Mouse (Mus musculus): ENCODE measurements at regions not wholly inside any gene's neighbourhood (a gene's known extent, or its start where the extent isn't known, plus 50 kb on each side); places are given as distances from the start of the nearest gene placed in this dataset.

DNA sequence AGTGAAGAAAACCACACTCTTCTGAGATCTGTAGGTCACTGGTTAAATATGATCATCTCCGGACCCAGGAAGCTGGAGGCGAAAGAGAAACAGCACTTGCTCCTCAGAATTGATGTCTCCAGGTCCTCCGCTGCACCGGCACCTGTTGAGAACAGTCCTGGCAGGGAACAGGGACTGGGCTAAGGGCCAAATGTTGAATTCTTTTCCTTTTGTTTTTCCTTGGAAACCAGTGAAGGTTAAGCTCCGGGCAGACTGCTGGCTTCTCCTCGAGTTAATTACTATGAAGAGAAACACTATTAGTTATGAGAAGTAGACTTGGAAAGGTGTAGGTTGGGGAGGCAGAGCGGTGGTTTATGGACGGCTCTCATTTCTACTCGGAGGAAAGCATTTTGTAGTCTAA lies 242.7 kb downstream of the Rngtt start:
- Histone ChIP-seq H3K9me3 (ENCODE audit: control insufficient read depth, low read length) (no peaks in the 10 kb centered on the region), H3K27me3 (ENCODE audit: control insufficient read depth, insufficient read depth, low read depth, low read length) (no peaks in the 10 kb centered on the region), H3K4me1 (replicated peaks; ENCODE audit: control insufficient read depth, insufficient read depth, low read length) (peaks cover 5% of the 10 kb centered on the region; the same call in 1 of the 2 replicates), H3K27ac (ENCODE audit: low read length) (peak overlapping the region; percentile 2; the same call in 1 of the 2 replicates), H3K9ac (ENCODE audit: low read length) (no peak overlapping the region), H3K4me2 (ENCODE audit: low read depth, low read length) (no peak overlapping the region), H3K36me3 (ENCODE audit: control insufficient read depth, insufficient read depth, low read length) (no peaks in the 10 kb centered on the region), H3K4me3 (ENCODE audit: low read length) (no peak overlapping the region)
- WGBS: 43% methylated on average over 9 of the region's 9 CpGs
- ATAC-seq (ENCODE audit: low read depth): peak; percentile 56

DNA sequence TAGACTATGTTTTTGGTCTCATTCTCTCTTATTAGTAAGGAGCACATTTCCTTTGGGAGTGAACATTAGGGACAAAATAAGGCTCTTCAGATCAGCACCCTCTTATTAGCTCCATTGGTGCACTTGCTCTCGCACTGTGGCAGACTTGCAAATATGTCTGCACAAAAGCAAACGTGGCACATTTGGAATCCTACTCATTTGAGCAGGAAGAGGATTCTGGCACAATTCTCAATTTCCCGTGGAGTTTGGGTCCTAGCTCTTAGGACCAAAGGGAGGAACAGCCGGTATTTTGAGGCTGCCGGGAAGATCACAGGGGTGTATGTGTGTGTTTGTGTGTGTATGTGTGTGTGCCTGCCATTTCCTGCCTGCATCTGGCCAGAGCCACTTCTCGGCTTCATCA lies 244.5 kb downstream of the Rngtt start:
- no peaks in the 10 kb centered on the region for H3K36me3 ChIP-seq (ENCODE audit: control insufficient read depth, insufficient read depth, low read length)
- WGBS: 30% methylated on average over 6 of the region's 6 CpGs
- no peak overlapping the region for H3K9ac ChIP-seq (ENCODE audit: low read length)
- no peak for ATAC-seq (ENCODE audit: low read depth)
- H3K4me1 ChIP-seq (replicated peaks; ENCODE audit: control insufficient read depth, insufficient read depth, low read length): peaks cover 5% of the 10 kb centered on the region; the same call in 1 of the 2 replicates
- no peaks in the 10 kb centered on the region for H3K9me3 ChIP-seq (ENCODE audit: control insufficient read depth, low read length)
- no peaks in the 10 kb centered on the region for H3K27me3 ChIP-seq (ENCODE audit: control insufficient read depth, insufficient read depth, low read depth, low read length)
- no peak overlapping the region for H3K27ac ChIP-seq (ENCODE audit: low read length)
- no peak overlapping the region for H3K4me3 ChIP-seq (ENCODE audit: low read length)
- H3K4me2 ChIP-seq (ENCODE audit: low read depth, low read length): no peak overlapping the region

DNA sequence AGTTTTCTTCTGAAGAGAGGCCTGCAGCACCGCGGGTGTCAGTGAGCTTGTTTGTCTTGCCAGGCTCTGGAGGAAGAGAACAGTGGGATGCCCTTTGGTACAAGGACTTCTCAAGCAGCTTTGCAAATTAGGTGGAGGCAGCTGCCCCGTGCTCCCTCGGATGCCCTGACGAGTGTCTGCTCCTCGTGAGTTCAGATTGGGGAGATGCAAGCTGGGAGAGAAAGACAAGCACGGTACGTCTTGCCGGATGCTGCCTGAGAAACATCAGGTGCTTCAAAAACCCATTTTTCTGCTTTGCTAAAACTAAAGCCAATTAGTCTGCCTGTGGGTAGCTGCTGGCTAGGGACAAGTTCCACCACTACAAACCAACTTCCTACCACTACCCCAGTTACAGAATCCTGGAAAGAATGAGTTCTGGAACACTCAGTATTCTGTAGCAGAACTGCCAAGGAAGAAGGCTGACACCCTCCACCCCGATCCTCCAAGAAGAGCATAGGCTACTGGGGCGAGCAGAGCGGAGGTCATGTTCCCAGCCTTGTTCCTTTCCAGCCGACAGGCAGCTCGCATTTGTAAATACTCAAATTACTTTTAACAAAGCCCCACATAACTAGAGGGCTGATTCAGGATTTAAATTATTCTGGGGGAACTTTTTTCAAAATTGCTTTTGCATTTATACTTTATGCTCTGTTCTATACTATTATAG lies 245.3 kb downstream of the Rngtt start:
- Histone ChIP-seq H3K4me1 (replicated peaks; ENCODE audit: control insufficient read depth, insufficient read depth, low read length) (peaks cover 5% of the 10 kb centered on the region; the same call in 1 of the 2 replicates), H3K27me3 (ENCODE audit: control insufficient read depth, insufficient read depth, low read depth, low read length) (no peaks in the 10 kb centered on the region), H3K27ac (ENCODE audit: low read length) (no peak overlapping the region), H3K9me3 (ENCODE audit: control insufficient read depth, low read length) (no peaks in the 10 kb centered on the region), H3K4me2 (ENCODE audit: low read depth, low read length) (no peak overlapping the region), H3K9ac (ENCODE audit: low read length) (no peak overlapping the region), H3K4me3 (ENCODE audit: low read length) (no peak overlapping the region), H3K36me3 (ENCODE audit: control insufficient read depth, insufficient read depth, low read length) (no peaks in the 10 kb centered on the region)
- ATAC-seq (ENCODE audit: low read depth): no peak
- WGBS: 11% methylated on average over 14 of the region's 14 CpGs

DNA sequence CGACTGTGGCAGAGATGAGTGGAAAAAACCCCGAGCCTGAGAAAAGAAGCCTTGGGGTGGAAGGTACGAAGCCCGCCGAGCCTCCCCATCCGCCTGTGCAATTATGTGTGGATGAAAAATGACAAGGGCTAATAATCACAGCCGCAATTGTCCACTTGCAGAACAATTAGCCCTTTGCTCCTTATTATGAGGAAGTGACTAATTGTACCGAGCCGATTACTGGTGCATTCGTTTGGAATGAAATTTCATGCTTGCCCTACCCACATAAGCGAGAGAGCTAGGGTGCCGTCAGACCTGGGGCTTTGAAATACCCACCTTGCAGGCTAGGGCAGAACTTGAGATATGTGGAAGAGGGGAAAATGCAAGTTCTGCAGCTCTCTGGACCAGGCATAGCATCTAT lies 245.9 kb downstream of the Rngtt start:
- no peak overlapping the region for H3K27ac ChIP-seq (ENCODE audit: low read length)
- WGBS: 43% methylated on average over 12 of the region's 12 CpGs
- no peaks in the 10 kb centered on the region for H3K27me3 ChIP-seq (ENCODE audit: control insufficient read depth, insufficient read depth, low read depth, low read length)
- no peak overlapping the region for H3K4me2 ChIP-seq (ENCODE audit: low read depth, low read length)
- no peaks in the 10 kb centered on the region for H3K9me3 ChIP-seq (ENCODE audit: control insufficient read depth, low read length)
- peaks cover 5% of the 10 kb centered on the region; the same call in 1 of the 2 replicates for H3K4me1 ChIP-seq (replicated peaks; ENCODE audit: control insufficient read depth, insufficient read depth, low read length)
- no peak overlapping the region for H3K9ac ChIP-seq (ENCODE audit: low read length)
- no peaks in the 10 kb centered on the region for H3K36me3 ChIP-seq (ENCODE audit: control insufficient read depth, insufficient read depth, low read length)
- ATAC-seq (ENCODE audit: low read depth): no peak
- H3K4me3 ChIP-seq (ENCODE audit: low read length): no peak overlapping the region

DNA sequence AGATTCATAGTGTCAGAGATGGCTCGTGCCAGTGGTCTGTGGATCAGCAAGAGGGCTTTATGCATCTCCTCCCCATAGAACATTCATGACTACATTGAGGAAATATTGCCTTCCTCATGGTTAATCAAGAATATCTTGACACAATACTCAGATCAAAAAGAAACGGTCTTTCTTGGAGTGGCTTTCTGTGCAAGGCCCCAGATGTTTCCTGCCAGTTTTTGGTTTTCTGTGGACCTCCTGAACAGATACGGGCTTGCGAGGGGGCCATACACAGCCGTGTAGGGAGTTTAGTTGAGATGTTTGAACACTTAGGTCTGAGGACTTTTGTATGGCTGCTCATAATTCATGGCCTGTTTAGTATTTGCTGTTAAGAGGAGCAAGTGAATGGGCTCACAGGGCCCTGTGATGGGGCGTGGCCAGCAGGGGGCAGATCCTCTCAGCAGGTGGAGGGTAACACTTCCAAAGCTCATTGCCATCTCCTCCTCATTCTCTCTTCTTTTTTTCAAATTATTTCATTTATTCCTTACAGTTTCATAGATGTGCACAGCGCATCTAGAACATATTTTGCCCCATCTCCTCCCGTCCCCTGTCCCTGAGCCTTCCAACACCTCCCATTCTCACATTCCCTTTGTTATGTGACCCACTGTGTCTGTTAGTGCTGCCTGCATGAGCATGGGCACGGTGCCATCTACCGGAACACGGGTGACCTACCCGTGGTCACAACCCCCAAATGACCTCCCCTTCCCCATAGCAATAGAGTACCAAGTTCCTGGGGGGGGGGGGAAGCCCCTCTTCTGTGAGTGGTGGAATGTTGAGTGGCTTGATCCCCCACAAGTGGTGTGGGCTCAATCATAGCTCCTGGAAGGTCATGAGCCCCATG lies 246.8 kb downstream of the Rngtt start:
- Histone ChIP-seq H3K27me3 (ENCODE audit: control insufficient read depth, insufficient read depth, low read depth, low read length) (no peaks in the 10 kb centered on the region), H3K9me3 (ENCODE audit: control insufficient read depth, low read length) (no peaks in the 10 kb centered on the region)

DNA sequence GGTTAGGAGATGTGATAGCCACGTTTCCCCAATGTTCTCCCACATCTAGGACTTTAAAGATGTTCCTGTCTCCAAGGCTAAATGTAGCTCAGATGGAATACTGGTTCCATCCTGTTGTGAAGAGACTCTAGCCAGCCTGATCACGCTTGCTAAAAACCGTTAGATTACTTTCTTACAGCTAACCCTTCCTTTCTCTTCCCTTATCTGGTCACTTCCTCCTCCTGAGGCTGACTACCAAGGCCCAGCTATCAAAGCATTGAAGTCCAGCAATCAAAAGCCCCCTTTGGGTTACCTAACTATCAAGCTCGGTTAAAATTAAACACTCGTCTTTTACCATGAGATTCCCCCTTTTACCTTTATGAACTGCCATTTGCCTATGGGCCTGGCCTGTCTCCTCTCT lies 260.2 kb downstream of the Rngtt start:
- H3K9me3 ChIP-seq (ENCODE audit: control insufficient read depth, low read length): no peaks in the 10 kb centered on the region
- H3K36me3 ChIP-seq (ENCODE audit: control insufficient read depth, insufficient read depth, low read length): no peaks in the 10 kb centered on the region
- H3K4me2 ChIP-seq (ENCODE audit: low read depth, low read length): no peak overlapping the region
- ATAC-seq (ENCODE audit: low read depth): no peak
- H3K9ac ChIP-seq (ENCODE audit: low read length): no peak overlapping the region
- no peak overlapping the region for H3K27ac ChIP-seq (ENCODE audit: low read length)
- no peaks in the 10 kb centered on the region for H3K4me1 ChIP-seq (replicated peaks; ENCODE audit: control insufficient read depth, insufficient read depth, low read length)
- no peaks in the 10 kb centered on the region for H3K27me3 ChIP-seq (ENCODE audit: control insufficient read depth, insufficient read depth, low read depth, low read length)
- H3K4me3 ChIP-seq (ENCODE audit: low read length): no peak overlapping the region
- WGBS: 72% methylated on average over 5 of the region's 5 CpGs

More for the DNA sequence above, 246.8 kb downstream of the Rngtt start:
- Histone ChIP-seq H3K9ac (ENCODE audit: low read length) (no peak overlapping the region), H3K36me3 (ENCODE audit: control insufficient read depth, insufficient read depth, low read length) (no peaks in the 10 kb centered on the region), H3K27ac (ENCODE audit: low read length) (no peak overlapping the region), H3K4me3 (ENCODE audit: low read length) (no peak overlapping the region), H3K4me2 (ENCODE audit: low read depth, low read length) (no peak overlapping the region), H3K4me1 (replicated peaks; ENCODE audit: control insufficient read depth, insufficient read depth, low read length) (peaks cover 5% of the 10 kb centered on the region; the same call in 1 of the 2 replicates)
- WGBS: 65% methylated on average over 12 of the region's 12 CpGs
- no peak for ATAC-seq (ENCODE audit: low read depth)

DNA sequence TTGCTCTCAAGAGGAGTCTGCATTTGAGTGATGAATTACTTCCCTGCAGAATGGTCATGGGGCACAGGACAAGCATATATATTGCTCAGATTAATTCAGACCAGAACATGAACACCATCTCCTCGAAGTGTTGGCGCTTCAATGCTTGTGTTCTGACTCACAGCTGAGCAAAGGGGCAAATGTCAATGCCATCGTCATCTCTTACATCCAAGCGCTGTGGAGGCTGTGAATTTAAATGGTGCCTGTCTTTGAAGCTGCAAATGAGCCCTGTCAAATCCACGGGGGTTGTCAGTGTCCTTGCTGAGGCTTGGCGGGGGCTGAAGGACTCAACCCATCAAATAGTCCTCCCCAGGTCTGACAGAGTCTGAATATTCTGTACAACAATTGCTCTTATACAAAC lies 261.2 kb downstream of the Rngtt start:
- H3K27ac ChIP-seq (ENCODE audit: low read length): no peak overlapping the region
- H3K36me3 ChIP-seq (ENCODE audit: control insufficient read depth, insufficient read depth, low read length): no peaks in the 10 kb centered on the region
- H3K4me3 ChIP-seq (ENCODE audit: low read length): no peak overlapping the region
- 55% methylated on average over 6 of the region's 6 CpGs for WGBS
- no peaks in the 10 kb centered on the region for H3K27me3 ChIP-seq (ENCODE audit: control insufficient read depth, insufficient read depth, low read depth, low read length)
- no peak overlapping the region for H3K9ac ChIP-seq (ENCODE audit: low read length)
- no peaks in the 10 kb centered on the region for H3K4me1 ChIP-seq (replicated peaks; ENCODE audit: control insufficient read depth, insufficient read depth, low read length)
- no peak for ATAC-seq (ENCODE audit: low read depth)
- no peak overlapping the region for H3K4me2 ChIP-seq (ENCODE audit: low read depth, low read length)
- H3K9me3 ChIP-seq (ENCODE audit: control insufficient read depth, low read length): no peaks in the 10 kb centered on the region

DNA sequence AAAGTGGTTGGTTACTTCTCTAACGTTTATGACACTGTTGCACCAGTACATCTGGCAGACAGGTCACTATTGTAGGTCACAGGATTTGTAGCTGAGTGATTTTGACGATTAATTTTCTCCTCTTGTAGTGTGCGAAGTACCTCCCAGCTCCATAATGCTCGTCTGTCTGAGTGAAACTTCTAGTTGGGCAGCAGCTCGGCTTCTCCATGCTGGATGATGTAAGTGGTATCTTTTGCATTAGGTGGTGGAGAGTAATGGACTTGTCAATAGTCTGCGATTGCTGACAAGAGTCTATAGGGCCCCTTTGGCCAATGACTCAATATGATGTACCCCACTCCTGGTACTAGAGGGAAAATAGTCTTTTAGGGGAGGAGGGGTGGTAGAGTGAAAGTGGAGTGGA lies 267.5 kb downstream of the Rngtt start:
- Histone ChIP-seq H3K27ac (ENCODE audit: low read length) (no peak overlapping the region), H3K9me3 (ENCODE audit: control insufficient read depth, low read length) (no peaks in the 10 kb centered on the region), H3K27me3 (ENCODE audit: control insufficient read depth, insufficient read depth, low read depth, low read length) (no peaks in the 10 kb centered on the region), H3K4me3 (ENCODE audit: low read length) (no peak overlapping the region), H3K4me1 (replicated peaks; ENCODE audit: control insufficient read depth, insufficient read depth, low read length) (no peaks in the 10 kb centered on the region), H3K9ac (ENCODE audit: low read length) (no peak overlapping the region), H3K36me3 (ENCODE audit: control insufficient read depth, insufficient read depth, low read length) (no peaks in the 10 kb centered on the region), H3K4me2 (ENCODE audit: low read depth, low read length) (no peak overlapping the region)
- no peak for ATAC-seq (ENCODE audit: low read depth)
- 87% methylated on average over 6 of the region's 6 CpGs for WGBS

DNA sequence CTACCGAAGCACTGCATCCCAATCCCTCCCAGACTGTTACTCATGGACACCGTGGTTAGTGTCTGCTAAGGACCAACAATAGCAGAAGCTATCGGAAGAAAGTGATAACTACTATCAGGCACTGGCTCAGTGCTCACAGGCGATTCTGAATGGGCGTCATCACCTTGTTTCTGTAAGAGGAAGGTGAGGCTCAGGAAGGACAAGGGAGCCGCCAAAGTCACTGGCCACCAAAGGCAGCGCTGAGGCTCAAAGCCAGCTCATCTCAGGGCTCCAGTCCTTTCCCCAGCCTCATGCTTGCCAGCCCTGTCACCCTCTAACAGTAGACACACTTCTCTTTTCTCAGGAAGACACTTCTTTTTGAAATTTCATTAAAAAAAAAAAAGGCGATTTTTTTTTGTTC lies 270.4 kb downstream of the Rngtt start:
- Histone ChIP-seq H3K9me3 (ENCODE audit: control insufficient read depth, low read length) (no peaks in the 10 kb centered on the region), H3K4me1 (replicated peaks; ENCODE audit: control insufficient read depth, insufficient read depth, low read length) (no peaks in the 10 kb centered on the region), H3K9ac (ENCODE audit: low read length) (no peak overlapping the region), H3K4me3 (ENCODE audit: low read length) (no peak overlapping the region), H3K27me3 (ENCODE audit: control insufficient read depth, insufficient read depth, low read depth, low read length) (no peaks in the 10 kb centered on the region), H3K27ac (ENCODE audit: low read length) (no peak overlapping the region), H3K4me2 (ENCODE audit: low read depth, low read length) (no peak overlapping the region), H3K36me3 (ENCODE audit: control insufficient read depth, insufficient read depth, low read length) (no peaks in the 10 kb centered on the region)
- WGBS: 80% methylated on average over 8 of the region's 8 CpGs
- no peak for ATAC-seq (ENCODE audit: low read depth)

Data from lung, embryonic 16.5 days (tissue).